Mouse (Mus musculus) G1E-ER4 (cell line): ENCODE measurements around the gene Gm10392. TPM values are rescaled to one million over a fixed set of nuclear protein-coding genes. Genes with fewer than 3 reads are reported as not detected.

Experiments used
- GATA1 ChIP-seq: IDR thresholded peaks from one replicate; pipeline ENCODE4 v1.8.0; 2012; ENCODE audit warnings: low read length, inconsistent platforms
- polyA plus RNA-seq: library from polyadenylated mRNA; stranded (reverse); fragments of >175 nt; gene quantifications from 2 replicates; pipeline ENCODE4 v1.2.3, GENCODE M21; 2012

Gene Gm10392
- polyA plus RNA-seq, 1 experiment: not detected

DNA sequence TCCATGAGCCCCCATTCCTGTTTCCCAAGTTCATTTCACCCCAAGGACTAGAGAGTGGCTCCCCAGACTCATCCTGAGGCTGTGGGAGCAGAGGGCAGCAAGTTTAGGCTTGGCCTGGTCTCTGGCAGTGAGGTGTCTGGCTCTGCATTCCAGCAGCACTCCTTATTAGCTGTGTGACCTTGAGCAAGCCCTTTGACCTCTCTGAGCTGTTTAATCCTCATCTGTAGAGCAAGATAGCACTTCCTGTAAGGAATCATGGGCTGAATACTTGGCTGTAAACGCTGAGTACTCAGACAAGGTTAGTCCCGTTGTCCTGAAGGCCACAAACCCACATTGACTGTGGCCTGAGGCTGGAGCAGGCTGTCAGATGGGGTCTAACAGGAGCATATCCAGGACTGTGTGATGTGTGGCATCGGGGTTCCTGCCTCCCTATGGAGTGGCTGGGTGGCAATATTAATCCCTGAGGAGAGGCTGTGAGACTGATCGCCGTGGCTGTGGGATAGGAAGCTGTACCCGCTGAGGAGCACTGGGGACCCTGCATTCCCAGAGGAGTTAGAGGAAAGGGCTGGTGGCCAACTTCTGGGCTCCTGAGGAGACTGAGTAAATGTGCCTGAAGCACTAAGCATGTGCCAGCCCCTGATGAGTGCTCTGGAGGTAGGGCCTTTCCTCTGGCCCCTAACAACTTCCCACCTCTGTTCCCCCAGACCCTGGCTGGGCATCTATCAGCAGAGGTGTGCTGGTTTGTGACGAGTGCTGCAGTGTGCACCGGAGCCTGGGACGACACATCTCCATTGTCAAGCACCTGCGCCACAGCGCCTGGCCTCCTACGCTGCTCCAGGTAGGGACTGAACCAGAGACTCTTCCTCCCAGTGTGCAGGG, 20.5 kb downstream of the Gm10392 start:
- TF ChIP-seq GATA1: no peak

DNA sequence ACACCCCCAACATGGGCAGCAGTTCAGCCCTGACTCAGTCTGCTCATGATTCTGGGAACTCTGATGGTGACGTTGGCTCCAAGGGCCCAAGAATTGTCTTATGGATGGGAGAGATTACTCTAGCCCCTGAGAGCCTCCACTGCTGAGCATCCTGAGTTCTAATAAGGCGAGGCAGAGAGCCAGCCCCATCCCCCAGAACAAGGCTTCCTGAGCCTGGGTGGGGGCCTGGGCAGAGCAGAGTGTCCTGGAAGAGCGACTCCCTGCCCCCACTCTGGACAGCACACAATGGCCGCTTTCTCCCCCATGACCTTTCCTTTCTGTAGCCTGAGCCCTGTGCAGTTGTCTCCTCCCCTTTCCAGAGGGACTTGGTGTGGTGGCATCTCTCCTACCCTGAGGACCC, 21.1 kb downstream of the Gm10392 start:
- TF ChIP-seq GATA1: no peak

DNA sequence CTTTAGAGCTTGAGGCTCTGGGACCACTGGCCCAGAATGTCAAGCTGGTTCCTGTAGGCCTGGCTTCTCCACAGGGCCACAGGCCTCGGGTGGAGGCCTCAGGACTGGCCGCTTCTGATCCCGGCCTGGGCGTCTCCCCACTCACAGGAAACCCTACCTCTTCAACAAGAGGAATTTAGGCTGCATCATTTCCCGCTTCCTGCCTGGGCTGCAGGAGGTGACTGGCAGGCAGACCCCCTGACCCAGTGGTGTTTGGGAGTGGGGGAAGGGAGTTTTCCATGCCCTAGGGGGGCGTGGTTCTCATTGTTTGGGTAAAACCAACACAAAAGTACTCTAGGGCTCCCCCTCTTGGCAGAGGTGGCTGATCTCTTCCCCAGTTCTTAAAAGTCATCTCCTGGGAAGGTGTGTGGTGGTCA, 21.6 kb downstream of the Gm10392 start:
- no peak for TF ChIP-seq GATA1

DNA sequence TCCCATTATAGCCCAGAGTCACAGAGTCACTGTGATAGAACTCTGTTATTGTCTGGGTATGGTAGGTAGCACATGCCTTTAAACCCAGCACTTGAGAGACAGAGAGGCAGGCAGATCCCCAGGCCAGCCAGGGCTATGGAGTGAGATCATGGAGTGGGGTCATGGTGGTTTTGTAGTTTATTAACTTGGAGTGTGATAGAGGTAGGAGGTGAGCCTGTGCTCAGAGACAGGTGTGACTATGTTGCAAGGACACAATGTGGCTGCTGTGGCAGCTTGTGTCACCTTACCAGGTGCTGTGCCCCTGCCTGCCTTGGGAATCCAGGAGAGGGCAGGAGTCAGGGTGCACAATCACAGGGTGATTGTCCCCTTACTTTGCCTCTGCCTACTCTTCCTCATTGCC, 23.5 kb downstream of the Gm10392 start:
- no peak for TF ChIP-seq GATA1

DNA sequence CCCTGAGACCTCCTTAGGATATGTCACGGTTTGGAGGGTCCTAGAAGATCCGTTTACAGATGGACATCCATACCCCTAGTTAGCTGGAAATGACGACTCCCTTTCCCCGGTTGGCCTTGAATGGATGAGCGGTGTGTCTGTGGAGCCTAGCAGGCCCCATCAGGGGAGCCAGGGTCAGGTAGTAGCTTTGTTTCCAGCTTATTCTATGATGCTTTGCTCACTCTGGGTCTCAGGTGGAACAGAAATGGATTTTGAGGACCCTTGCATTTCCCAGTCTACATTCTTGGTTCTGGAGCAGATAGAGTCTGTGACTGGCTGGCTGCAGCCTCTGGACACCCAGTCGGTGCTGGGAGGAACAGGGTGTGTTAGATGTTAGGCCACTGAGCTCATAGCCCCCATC, 24.2 kb downstream of the Gm10392 start:
- no peak for TF ChIP-seq GATA1

DNA sequence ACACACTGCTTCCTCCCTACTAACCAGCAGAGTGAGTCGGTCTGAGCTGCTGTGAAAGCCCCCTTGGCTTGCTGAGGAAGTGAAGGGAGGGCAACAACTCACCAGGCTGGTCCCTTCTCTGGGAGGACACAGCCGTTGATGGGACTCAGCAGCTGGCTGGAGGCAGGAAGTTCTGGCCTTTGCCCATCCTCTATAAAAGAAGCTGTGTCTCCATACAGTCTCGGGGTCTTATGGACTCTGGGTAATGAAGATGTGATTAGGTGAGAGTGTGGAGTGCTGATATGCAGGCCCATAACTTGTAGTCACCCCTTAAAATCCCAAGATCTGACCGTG, 24.7 kb downstream of the Gm10392 start:
- no peak for TF ChIP-seq GATA1

DNA sequence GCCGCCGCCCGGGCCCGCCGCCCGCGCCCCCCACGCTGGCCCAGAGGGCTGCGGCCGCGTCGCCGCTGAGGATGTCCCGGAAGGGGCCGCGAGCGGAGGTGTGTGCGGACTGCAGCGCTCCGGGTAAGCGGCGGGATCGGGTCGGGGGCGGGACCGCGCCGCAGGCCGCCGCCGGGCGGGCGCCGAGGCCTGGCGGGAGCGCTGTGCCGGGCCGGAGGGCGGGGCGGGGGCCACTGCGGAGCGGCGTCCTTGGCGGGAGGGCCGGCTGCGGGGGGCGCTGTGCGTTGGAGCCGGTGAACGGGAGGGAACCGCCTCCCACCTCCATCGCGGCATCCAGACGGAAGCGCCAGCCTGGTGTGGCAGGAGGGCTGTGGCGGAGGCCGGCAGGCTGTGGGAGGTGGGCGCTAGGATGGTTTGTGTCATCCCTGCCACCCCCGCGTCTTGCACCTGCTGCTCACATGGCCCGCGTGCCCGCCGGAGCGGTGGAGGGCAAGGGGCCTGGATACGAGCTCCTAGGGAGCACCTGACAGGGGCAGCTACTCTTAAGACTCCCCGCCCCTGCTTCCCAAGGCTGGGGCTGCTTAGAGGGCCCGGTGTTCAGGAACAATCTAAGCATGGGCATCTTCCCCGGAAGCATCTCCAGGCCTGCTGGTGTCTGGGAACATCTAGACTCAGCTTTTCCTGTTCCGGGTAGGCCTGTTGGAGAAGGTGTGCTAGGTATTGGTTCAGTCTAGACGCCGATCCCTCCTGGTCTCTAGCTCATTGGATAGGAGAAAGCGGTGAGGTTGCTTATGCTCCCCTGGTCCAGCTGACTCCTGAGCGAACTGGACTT, 25.3 kb downstream of the Gm10392 start, which contains the start of gene Git1:
Gene Git1 (plus strand): TSS at position 51 of the 832 bp plus-strand sequence.
- no peak for TF ChIP-seq GATA1

DNA sequence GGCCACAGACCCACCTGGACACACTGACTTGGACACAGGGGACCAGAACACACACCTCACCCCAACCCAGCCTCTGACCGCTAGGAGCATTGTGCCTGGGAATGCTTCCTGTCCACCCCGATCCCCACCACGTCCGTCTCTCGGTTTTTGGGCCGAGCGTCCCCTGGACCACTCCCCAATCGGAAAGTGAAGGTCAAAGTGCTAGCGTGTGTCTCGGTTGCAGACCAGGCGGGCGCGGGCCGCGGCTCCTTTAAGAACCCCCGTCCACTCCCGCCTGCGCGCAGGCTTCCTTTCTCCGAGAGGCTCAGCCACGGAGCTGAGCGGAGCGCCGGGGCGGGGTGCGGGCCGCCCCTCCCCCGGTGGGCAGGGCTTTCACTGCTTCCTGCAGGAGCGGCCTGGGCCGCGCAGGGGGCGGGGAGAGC, 26.1 kb downstream of the Gm10392 start:
- TF ChIP-seq GATA1: no peak

DNA sequence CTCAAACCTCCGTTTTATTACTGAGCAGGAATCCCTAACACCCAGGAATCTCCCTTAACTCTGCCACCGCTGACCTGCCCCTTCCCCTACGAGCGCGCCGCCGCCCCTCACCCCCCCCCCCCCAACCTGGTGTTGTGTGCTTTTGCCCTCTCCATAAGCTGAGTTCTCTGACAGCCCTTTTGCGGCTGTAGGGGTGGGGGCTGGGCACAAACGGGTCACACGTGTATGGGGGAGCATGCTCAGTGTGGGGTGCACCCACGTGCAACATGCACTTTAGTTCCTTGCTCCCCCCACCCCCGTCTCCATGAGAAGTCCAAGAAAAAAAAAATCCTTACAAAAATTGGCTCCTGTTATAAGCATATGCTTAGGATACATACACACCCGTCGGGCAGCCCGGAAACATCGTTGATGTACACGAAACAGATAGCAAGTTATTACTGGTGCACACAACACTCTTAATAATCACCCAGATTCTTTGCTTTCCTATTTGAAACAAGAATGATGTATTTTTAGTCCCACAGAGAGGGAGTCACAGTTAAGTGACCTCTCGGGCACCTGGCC, 26.6 kb downstream of the Gm10392 start:
- TF ChIP-seq GATA1: no peak

DNA sequence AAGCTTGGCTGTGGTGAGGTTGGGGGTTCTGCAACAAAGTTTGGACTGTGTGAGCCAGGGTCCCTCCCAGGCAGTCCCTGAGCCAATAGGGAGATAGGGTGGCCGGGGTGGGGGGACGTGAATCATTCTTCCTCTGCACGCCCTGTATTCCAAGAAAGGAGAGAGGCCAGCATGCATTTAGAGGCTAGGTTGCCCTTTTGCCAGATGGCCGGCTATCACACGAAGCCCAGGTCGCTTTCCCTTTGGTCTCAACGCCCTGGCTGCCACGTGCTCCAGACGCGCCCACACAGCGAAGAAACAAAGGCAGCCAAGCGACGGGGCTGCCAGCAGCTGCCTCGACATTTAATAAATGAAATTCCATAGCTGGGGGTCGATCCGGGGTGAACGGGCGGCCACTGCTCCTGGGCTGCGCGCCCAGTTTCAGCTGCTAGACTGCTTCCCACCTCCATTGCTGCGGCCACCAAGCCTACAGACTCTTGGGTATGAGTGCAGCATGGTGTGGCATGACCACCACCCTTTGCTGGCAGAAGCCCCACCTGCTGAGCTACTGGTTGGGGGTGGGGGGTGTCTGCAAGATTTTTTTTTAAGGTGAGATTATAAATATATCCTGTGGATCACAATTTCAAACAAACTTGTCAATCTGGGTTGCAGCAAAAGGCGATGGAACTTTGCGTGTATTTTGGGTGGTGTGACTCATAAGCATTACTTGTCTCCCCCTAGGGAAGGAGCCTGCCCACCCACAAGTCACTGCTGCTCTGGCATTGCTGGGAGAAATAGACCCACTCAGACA, 27.3 kb downstream of the Gm10392 start:
- no peak for TF ChIP-seq GATA1

DNA sequence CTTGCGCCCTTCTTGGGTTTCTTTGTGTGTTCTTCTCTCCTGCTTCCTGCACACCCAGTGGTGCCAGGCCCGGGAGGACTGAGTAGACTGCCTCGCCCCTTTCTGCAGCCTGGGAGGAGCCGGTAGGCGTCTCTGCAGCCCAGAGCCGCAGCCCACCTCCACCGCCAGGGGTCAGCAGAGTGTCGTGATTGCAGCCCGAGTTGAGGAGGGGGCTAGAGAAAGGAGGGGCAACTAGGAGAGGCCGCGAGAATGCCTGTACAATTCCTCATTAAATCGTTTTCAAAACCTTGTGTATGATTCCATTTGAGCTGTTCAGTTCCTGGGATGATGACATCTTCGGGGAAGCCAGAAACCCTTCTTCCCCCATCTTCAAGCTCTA, 27.9 kb downstream of the Gm10392 start:
- TF ChIP-seq GATA1: no peak

DNA sequence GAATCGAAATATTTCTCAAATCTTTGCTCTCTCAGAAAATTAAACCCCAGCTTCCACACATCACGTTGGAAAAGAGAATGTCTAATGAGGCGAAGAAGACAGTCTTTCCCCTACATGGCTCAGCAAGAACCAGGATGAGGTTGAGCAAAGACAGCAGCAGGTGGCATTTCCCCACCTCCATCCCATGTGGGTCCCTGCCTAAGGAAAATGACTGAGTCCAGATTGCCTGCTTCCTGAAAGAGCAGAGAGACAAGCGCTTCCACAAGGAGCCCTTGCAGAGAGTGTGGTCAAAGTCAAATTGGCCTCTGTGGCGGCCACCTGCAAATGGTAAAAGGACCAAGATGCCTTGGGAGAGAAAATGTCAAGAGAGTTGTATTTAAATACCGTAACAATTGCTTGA, 28.5 kb downstream of the Gm10392 start:
- TF ChIP-seq GATA1: no peak

DNA sequence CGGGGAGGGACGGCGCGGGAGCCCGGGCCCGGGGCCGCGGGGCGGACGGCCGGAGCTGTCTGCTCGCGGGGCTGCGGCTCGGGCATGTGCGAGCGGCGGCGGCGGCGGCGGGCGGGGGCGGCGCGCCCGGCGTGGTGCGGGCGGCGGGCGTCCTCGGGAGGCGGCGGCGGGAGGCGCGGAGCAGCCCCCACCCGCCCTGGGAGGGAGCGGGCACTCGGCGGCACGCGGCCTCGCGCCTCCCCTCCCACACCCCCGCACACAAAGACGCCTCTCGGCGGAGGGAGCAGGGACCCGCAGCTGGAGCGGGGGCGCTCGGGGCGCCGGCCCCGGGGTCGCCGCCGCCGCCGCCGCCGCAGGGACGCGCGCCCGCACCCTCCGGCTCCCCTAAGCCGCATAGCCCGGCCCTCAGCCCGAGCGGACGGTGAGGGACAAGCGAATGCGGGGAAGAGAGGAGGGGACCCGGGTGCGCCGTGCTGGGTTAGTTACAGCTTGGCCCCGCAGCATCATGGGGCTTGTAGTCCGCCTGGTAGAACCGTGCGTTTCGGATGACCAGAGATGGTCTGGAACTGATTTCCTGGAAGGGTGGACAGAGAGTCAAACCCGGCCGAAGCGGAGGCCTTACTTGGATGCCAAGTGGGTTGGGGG, 29.3 kb downstream of the Gm10392 start, which contains the start of gene Ankrd13b:
Gene Ankrd13b (minus strand): TSS at position 88 of the 645 bp plus-strand sequence.
- TF ChIP-seq GATA1: no peak

DNA sequence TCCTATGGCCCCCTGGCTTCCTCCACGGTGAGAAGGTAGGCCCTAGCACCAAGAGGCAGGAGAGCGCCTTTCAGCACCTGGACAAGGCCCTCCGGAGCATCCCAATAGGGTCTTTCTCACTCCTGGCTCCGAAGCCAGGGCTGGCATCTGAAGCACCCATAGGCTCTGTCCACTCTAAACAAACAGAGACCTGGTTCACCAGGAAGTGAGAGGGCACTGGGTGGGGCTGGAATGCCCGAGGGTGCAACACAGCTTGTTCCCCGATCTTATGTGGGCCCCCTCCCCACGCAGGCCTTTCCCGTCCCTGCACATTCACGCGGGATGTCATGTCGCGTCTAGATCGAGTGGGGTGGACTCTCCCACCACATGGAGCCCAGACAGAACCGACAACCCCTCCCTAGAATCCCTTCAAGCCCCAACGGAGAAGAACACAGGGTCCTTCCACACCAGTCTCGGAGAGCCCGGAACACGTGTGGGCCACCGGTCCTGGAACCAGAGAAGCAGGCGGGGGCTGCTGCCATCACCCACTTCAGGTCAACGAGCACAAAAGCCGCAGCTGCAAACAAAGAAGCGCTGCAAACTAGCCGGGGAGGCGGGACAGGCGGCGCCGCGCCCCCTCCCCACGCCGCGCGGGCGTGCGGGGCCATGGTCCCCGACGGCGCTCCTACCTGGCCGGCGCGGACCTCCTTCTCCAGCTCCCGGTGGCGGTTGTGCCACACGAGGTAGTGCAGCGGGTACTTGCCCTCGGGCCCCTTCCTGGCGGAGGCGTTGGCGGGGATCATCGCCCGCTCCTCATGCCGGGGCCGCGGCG, 30.0 kb downstream of the Gm10392 start:
- no peak for TF ChIP-seq GATA1
